Mouse (Mus musculus) bone marrow, adult 2 months (tissue): ENCODE measurements around the gene Acsbg2. TPM values are rescaled to one million over a fixed set of nuclear protein-coding genes. Genes with fewer than 3 reads are reported as not detected.

Experiments used
- H3K27ac ChIP-seq: fragments of 200-500 bp; 2 replicates; pipeline ENCODE4 v1.5.1; 2012; ENCODE audit warnings: low read depth, mild to moderate bottlenecking, control low read depth, inconsistent platforms, low read length; ENCODE audit not compliant: control insufficient read depth, poor library complexity, insufficient read depth
- H3K4me1 ChIP-seq: fragments of 200-500 bp; 2 replicates; pipeline ENCODE4 v1.6.1; 2011; ENCODE audit warnings: low read length; ENCODE audit not compliant: control insufficient read depth, insufficient read depth
- H3K4me3 ChIP-seq: fragments of 200-500 bp; replicated peaks from 2 replicates; pipeline ENCODE3; 2011; ENCODE audit warnings: mild to moderate bottlenecking, low read depth, low read length, control low read depth; ENCODE audit not compliant: control insufficient read depth
- CTCF ChIP-seq: fragments of 200-500 bp; IDR thresholded peaks from 2 replicates; pipeline ENCODE4 v1.5.1; 2011; ENCODE audit warnings: low read length, control low read depth; ENCODE audit not compliant: control insufficient read depth, insufficient read depth
- POLR2A ChIP-seq: fragments of 200-500 bp; IDR thresholded peaks from 2 replicates; pipeline ENCODE4 v1.6.1; 2011; ENCODE audit warnings: low read depth, mild to moderate bottlenecking, control low read depth, low read length, borderline replicate concordance; ENCODE audit not compliant: control insufficient read depth
- WGBS: fragments of 180-500 bp; shearing (Covaris S2); methylation state at CpG from one replicate; pipeline ENCODE4 v1.1.7; 2018; 5-methylcytosine and 5-hydroxymethylcytosine counted together
- polyA plus RNA-seq: library from polyadenylated mRNA; stranded (reverse); fragments of >200 nt; gene quantifications from 2 replicates; pipeline ENCODE4 v1.2.4, GENCODE M21; 2011; ENCODE audit warnings: low replicate concordance; ENCODE audit not compliant: missing spikeins, insufficient read depth, insufficient read length

The Acsbg2 gene
- polyA plus RNA-seq, 1 experiment = not detected

DNA sequence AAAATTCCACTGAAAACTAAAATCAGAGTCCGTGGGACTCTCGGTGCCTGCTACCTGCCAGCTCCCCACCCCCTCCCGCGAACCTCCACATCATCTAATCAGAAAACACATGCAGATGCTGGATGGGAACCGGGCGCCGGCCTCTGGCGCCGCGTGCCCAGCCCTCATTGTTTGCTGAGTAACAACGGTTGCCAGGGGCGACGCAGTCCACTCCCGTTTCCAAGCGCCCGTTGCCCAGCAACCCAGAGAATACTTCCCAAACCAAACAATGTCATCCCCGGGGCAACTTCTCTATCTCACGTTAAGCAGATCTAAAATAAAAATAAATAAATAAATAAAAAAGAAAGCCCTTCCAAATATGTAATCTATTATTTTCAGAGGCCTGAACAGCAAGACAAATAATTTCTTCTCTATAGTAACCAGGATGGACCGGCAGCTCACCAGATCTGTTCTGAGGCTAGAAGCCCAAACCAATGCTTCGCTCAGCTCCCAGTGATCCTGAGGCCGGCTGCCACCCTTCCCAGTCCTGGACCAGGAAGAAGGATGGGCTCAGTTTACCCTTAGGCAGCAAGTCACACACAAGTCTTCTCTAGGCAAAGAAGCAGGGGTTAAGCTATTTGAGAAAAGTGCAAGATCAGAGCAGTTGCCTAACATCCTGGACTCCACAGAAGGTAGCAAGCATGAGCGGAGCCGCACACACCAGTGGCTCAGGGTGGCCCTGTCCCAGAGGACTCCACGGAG is 59.8 kb downstream of the Acsbg2 start:
- Histone ChIP-seq H3K27ac (no peak overlapping the region; the same call in 1 of the 2 replicates), H3K4me1 (peaks cover 1% of the 10 kb centered on the region), H3K4me3 (no peak overlapping the region)
- 30% methylated on average over 24 of the region's 24 CpGs for WGBS
- no peak for TF ChIP-seq POLR2A
- TF ChIP-seq CTCF = no peak

DNA sequence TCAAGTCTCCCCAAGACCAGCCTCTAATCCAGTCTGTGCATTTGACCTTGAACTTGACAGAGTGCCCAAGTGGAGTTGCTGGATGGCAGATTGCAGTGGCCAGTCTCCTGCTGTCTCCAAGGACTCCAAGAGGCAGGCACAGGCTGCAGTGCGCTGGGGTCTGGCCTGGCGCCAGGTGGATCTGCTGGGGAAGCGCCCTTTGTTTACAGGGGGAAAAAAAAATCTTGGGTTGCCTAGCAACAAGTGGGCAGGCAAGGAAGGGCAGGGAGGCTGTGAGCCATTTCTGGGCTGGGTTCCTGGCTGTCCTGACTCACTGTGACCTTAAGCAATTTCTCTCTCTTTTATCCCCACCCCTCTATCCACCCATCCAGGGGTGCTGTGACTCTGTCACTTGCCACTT is 64.0 kb downstream of the Acsbg2 start:
- H3K4me3 ChIP-seq = no peak overlapping the region
- 12% methylated on average over 3 of the region's 3 CpGs for WGBS
- H3K4me1 ChIP-seq = peaks cover 1% of the 10 kb centered on the region
- no peak overlapping the region for H3K27ac ChIP-seq
- TF ChIP-seq CTCF = no peak
- TF ChIP-seq POLR2A = no peak

DNA sequence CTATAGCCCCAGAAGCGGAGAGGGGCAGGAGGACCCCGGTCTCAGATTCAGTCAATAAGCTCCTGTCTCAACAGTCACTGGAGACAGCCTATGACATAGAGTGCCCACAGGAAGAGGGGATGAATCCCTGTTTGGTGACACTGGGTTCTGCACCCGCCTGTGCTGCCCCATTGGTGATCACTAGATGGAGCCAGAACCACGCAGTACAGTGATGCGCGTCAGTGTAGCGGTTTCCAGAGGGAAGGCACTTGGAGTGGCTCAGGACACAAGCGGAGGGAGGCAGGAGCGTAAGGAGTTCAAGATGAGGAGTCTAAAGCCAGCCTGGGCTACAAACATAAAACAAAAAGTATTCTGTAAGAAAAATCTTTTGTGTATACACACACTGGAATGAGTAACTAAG is 65.7 kb downstream of the Acsbg2 start:
- H3K4me3 ChIP-seq = no peak overlapping the region
- no peak overlapping the region for H3K27ac ChIP-seq
- no peaks in the 10 kb centered on the region for H3K4me1 ChIP-seq
- 26% methylated on average over 9 of the region's 9 CpGs for WGBS
- TF ChIP-seq POLR2A = no peak
- peak; percentile 96 for TF ChIP-seq CTCF

DNA sequence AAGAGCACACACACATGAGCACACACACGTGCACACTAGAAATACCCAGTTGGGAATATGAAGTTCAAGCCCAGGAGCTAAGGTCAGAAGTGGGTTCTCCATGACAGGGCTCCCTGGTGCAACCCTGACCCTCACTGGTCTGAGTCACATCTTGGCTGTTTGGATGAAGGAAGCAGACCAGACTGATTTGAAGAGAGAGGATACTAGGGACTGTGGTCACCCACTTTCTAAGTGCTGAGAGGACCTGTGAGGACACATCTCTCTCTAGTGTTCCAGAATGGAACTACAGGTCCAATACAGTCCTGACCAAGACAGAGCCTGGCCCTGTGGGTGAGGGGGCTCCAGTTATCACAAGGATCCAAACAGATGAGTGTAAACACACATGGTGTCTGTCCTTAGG is 68.5 kb downstream of the Acsbg2 start:
- WGBS = 90% methylated on average over 1 of the region's 1 CpGs

DNA sequence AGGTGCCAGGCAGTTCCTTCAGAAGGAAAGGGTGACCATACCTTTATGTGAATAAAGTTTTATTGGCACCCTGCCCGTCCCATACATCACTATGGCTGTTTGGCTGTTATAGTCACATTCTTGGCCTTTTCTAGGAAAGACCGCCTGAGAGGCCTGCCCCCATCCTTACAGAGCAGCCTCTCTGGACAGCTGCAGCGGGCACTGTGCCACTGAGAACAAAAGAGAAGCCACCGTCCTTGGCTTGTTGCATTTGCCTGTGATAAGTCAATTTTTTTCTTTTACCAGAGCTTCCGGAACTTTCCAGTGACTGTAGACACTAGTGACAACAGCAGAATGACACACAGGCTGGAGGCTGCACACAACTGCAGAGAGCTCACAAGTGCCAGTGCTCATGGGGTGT is 69.3 kb downstream of the Acsbg2 start:
- Histone ChIP-seq H3K4me1 (no peaks in the 10 kb centered on the region), H3K27ac (no peak overlapping the region), H3K4me3 (no peak overlapping the region)
- 89% methylated on average over 5 of the region's 5 CpGs for WGBS
- TF ChIP-seq POLR2A (no peak), CTCF (no peak)

More for the DNA sequence above, 68.5 kb downstream of the Acsbg2 start:
- Histone ChIP-seq H3K4me3 (no peak overlapping the region), H3K4me1 (no peaks in the 10 kb centered on the region), H3K27ac (no peak overlapping the region)
- no peak for TF ChIP-seq POLR2A
- TF ChIP-seq CTCF = no peak

DNA sequence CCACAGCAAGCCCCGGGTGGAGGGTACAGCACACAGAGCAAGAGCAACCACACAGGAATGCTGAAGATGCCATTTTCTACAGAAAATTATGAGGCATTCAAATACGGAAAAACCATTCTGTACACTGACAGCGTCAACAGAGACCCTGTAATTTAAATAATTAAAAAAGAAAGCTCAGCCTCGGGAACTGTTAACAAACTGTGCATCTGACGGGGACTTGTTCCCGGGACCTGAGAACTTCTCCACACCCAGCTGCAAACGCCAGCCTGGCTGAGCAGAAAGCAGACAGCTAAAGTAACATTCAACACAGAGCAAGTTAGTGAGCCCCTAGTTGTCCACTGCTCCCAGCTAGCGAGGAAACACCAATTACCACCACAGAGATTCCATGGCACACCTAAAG is 72.2 kb downstream of the Acsbg2 start:
- TF ChIP-seq CTCF (no peak), POLR2A (no peak)
- H3K27ac ChIP-seq = no peak overlapping the region
- 92% methylated on average over 8 of the region's 8 CpGs for WGBS
- no peaks in the 10 kb centered on the region; the same call in 1 of the 2 replicates for H3K4me1 ChIP-seq
- no peak overlapping the region for H3K4me3 ChIP-seq

DNA sequence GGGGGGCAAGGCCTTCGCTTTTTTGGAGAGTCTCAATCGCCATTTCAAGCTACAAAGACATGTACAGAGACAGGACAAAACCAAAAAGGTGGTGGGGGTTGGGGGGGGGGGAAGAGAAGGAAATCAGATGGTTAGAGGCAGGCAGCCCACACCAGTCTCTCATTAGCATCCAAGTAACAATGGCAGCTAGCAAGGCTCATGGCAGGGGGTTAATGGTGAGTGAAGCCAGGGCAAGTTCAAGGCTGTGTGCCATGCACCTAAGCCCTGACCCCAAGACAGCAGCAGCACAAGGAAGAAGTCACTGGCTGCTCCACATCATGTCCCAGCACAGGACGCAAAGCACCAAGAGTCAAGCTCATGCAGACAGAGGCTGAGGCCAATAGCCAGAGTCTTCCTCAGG is 75.0 kb downstream of the Acsbg2 start:
- H3K4me3 ChIP-seq = no peak overlapping the region
- WGBS = 92% methylated on average over 3 of the region's 3 CpGs
- no peak for TF ChIP-seq CTCF
- no peak for TF ChIP-seq POLR2A
- no peaks in the 10 kb centered on the region; the same call in 1 of the 2 replicates for H3K4me1 ChIP-seq
- no peak overlapping the region for H3K27ac ChIP-seq

DNA sequence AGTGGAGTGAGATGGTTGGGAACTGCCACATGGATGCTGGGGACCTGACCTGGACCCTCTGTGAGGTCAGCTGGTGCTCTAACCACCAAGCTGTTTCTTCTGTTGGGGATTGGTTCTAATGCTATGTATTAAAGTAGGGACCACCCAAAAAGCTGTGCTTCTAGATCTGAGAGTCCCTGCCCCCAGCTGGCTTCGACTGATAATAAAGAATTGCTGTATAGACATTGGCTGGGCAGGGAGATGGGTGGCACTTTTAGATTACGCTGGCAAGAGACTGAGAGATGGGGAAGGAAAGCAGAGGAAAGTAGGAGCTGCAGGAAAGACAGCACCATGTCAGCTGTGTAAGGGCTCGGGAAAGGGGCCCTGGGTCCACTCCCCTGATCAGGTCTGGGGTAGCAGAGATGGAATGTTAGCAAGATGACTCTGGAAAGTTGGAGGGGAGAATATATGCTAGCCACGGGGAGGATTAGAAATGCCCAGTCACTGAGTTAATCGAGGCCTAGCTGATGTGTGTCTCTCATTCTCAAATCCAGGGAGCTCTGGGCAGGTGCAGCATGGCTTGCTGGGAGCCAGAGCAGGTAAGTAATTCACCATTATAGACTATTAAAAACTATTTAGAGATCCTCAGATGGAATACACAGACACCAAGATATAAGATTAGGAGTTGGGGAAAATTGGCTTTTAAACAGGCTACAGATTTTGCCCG is 80.5 kb downstream of the Acsbg2 start:
- TF ChIP-seq POLR2A (no peak), CTCF (no peak)
- no peaks in the 10 kb centered on the region for H3K4me1 ChIP-seq
- WGBS = 70% methylated on average over 6 of the region's 6 CpGs
- H3K27ac ChIP-seq = peak overlapping the region; percentile 51; the same call in 1 of the 2 replicates
- peak overlapping the region; percentile 13 for H3K4me3 ChIP-seq

Other genes starting within 250 kb of the Acsbg2 start
- 19.7 and 29.5 TPM in 2 replicates for gene Lonp1, start 247.6 kb downstream of the Acsbg2 start, polyA plus RNA-seq
- not detected in 2 replicates for gene Catsperd, start 246.3 kb downstream of the Acsbg2 start, polyA plus RNA-seq
- gene Ranbp3, start 201.2 kb downstream of the Acsbg2 start, polyA plus RNA-seq = 36.4 and 52.9 TPM in 2 replicates
- 136 and 211 TPM in 2 replicates for gene Ndufa11, start 156.7 kb downstream of the Acsbg2 start, polyA plus RNA-seq
- gene Vmac, start 156.4 kb downstream of the Acsbg2 start, polyA plus RNA-seq = 3.1 and 5.8 TPM in 2 replicates
- gene Nrtn, start 116.9 kb downstream of the Acsbg2 start, polyA plus RNA-seq = not detected in 2 replicates
- 15.8 and 51.0 TPM in 2 replicates for gene Dus3l, start 109.7 kb downstream of the Acsbg2 start, polyA plus RNA-seq
- 1.7 and 1.9 TPM in 2 replicates for gene Prr22, start 104.2 kb downstream of the Acsbg2 start, polyA plus RNA-seq
- gene Rfx2, start 43.4 kb downstream of the Acsbg2 start, polyA plus RNA-seq = 16.2 and 18.2 TPM in 2 replicates
- gene 1700061G19Rik, start 1.0 kb upstream of the Acsbg2 start, polyA plus RNA-seq = 0.92 TPM in 1 of 2 replicates, not detected in the other
- 12.1 and 17.3 TPM in 2 replicates for gene Mllt1, start 61.0 kb upstream of the Acsbg2 start, polyA plus RNA-seq
- gene Acer1, start 107.7 kb upstream of the Acsbg2 start, polyA plus RNA-seq = not detected in 2 replicates
- 23.7 and 43.4 TPM in 2 replicates for gene Clpp, start 115.9 kb upstream of the Acsbg2 start, polyA plus RNA-seq
- gene Alkbh7, start 122.9 kb upstream of the Acsbg2 start, polyA plus RNA-seq = 4.4 and 11.1 TPM in 2 replicates
- not detected in 2 replicates for gene Pspn, start 125.6 kb upstream of the Acsbg2 start, polyA plus RNA-seq
- gene Gtf2f1, start 136.8 kb upstream of the Acsbg2 start, polyA plus RNA-seq = 74.4 and 116 TPM in 2 replicates
- gene Gm17949, start 137.0 kb upstream of the Acsbg2 start, polyA plus RNA-seq = not detected in 2 replicates
- gene Khsrp, start 157.1 kb upstream of the Acsbg2 start, polyA plus RNA-seq = 56.3 and 56.9 TPM in 2 replicates
- gene Slc25a41, start 167.2 kb upstream of the Acsbg2 start, polyA plus RNA-seq = not detected in 2 replicates
- gene Crb3, start 184.7 kb upstream of the Acsbg2 start, polyA plus RNA-seq = 2.4 TPM in 1 of 2 replicates, not detected in the other
- 2.8 and 8.1 TPM in 2 replicates for gene Slc25a23, start 185.4 kb upstream of the Acsbg2 start, polyA plus RNA-seq
- gene Dennd1c, start 204.1 kb upstream of the Acsbg2 start, polyA plus RNA-seq = 49.6 and 96.5 TPM in 2 replicates
- 0.90 TPM in 1 of 2 replicates, not detected in the other for gene Tubb4a, start 213.3 kb upstream of the Acsbg2 start, polyA plus RNA-seq
- 0.75 and 1.6 TPM in 2 replicates for gene Tnfsf9, start 230.9 kb upstream of the Acsbg2 start, polyA plus RNA-seq